Mouse (Mus musculus) liver, embryonic 14.5 days (tissue): ENCODE measurements around the gene Gfer. TPM values are rescaled to one million over a fixed set of nuclear protein-coding genes. Genes with fewer than 3 reads are reported as not detected.

ENCODE experiments used
- ATAC-seq: fragments of 200-750 bp; cut with Nextera tagmentation; 2 replicates; pipeline ENCODE4 v1.8.0; 2017; ENCODE audit warnings: moderate number of reproducible peaks, mild to moderate bottlenecking, moderate library complexity; ENCODE audit not compliant: insufficient read depth
- DNase-seq, 3 experiments: peaks; one replicate each; pipeline ENCODE4 v3.0.0-alpha.2; 2012 to 2013; ENCODE audit warnings: low read depth in 3 of 3, low spot score in 3 of 3
- H3K27ac ChIP-seq: fragments of 300-500 bp; sonication (generic); 2 replicates; pipeline ENCODE4 v1.5.1; 2014; ENCODE audit warnings: moderate library complexity, mild to moderate bottlenecking, control low read depth, inconsistent platforms
- H3K27me3 ChIP-seq: fragments of 300-500 bp; sonication (generic); 2 replicates; pipeline ENCODE4 v1.6.1; 2014; ENCODE audit warnings: mild to moderate bottlenecking, low read length, moderate library complexity; ENCODE audit not compliant: control insufficient read depth, insufficient read depth
- H3K36me3 ChIP-seq: fragments of 300-500 bp; sonication (generic); replicated peaks from 2 replicates; pipeline ENCODE4 v1.6.1; 2014; ENCODE audit warnings: low read depth; ENCODE audit not compliant: control insufficient read depth, insufficient read depth
- H3K4me1 ChIP-seq, 2 experiments: fragments of 200-500 bp in 1 of 2; fragments of 300-500 bp in 1 of 2; sonication (generic) in 1 of 2; replicated peaks; 2 replicates each; pipeline ENCODE4 v1.6.1; 2012 to 2014; ENCODE audit warnings: antibody characterized with exemption in 1 of 2, inconsistent platforms in 1 of 2, low read length in 1 of 2; ENCODE audit not compliant: control insufficient read depth in 2 of 2, insufficient read depth in 2 of 2
- H3K4me2 ChIP-seq: fragments of 300-500 bp; sonication (generic); 2 replicates; pipeline ENCODE4 v1.6.1; 2014; ENCODE audit warnings: low read depth, mild to moderate bottlenecking, control low read depth, moderate library complexity
- H3K4me3 ChIP-seq, 2 experiments: fragments of 200-500 bp in 1 of 2; fragments of 300-500 bp in 1 of 2; sonication (generic) in 1 of 2; 2 replicates each; pipeline ENCODE4 v1.5.1; 2012 to 2014; ENCODE audit warnings: low read depth in 2 of 2, low read length in 2 of 2, mild to moderate bottlenecking in 2 of 2, control low read depth in 1 of 2, inconsistent platforms in 1 of 2, moderate library complexity in 1 of 2; ENCODE audit not compliant: insufficient read depth in 1 of 2
- H3K9ac ChIP-seq: fragments of 300-500 bp; sonication (generic); replicated peaks from 2 replicates; pipeline ENCODE4 v1.6.1; 2014; ENCODE audit warnings: mild to moderate bottlenecking, control low read depth, moderate library complexity
- H3K9me3 ChIP-seq: fragments of 300-500 bp; sonication (generic); 2 replicates; pipeline ENCODE4 v1.6.1; 2016; ENCODE audit warnings: low read length, mixed read lengths; ENCODE audit not compliant: control insufficient read depth
- CTCF ChIP-seq: IDR thresholded peaks from 2 replicates; pipeline ENCODE4 v1.5.1; 2016; ENCODE audit warnings: antibody characterized with exemption, low read depth, control low read depth
- EP300 ChIP-seq: IDR thresholded peaks from 2 replicates; pipeline ENCODE4 v1.6.1; 2016; ENCODE audit warnings: antibody characterized with exemption, low read depth
- whole genome bisulfite sequencing: fragments of 180-500 bp; shearing (Covaris S2); extraction: QIAGEN DNeasy Blood & Tissue Kit; methylation state at CpG from one replicate; pipeline ENCODE4 v1.1.7; 2014; ENCODE audit not compliant: insufficient replicate concordance; 5-methylcytosine and 5-hydroxymethylcytosine counted together
- polyA plus RNA-seq, 2 experiments: library from polyadenylated mRNA; depleted of rRNA in 1 of 2; stranded (reverse) in 1 of 2; unstranded in 1 of 2; fragments of >200 nt; fragmentation: Nextera tagmentation in 1 of 2; extraction: Ambion mirVana in 1 of 2; gene quantifications; 2 replicates each; pipeline versions ENCODE4 v1.2.1 to v1.2.3; 2012 to 2014

The Gfer gene
- polyA plus RNA-seq (2012; rRNA removed) (13.9 and 19.5 TPM in 2 replicates), polyA plus RNA-seq (2014; fragmentation: Nextera tagmentation; extraction: Ambion mirVana) (30.2 and 32.3 TPM in 2 replicates)

DNA sequence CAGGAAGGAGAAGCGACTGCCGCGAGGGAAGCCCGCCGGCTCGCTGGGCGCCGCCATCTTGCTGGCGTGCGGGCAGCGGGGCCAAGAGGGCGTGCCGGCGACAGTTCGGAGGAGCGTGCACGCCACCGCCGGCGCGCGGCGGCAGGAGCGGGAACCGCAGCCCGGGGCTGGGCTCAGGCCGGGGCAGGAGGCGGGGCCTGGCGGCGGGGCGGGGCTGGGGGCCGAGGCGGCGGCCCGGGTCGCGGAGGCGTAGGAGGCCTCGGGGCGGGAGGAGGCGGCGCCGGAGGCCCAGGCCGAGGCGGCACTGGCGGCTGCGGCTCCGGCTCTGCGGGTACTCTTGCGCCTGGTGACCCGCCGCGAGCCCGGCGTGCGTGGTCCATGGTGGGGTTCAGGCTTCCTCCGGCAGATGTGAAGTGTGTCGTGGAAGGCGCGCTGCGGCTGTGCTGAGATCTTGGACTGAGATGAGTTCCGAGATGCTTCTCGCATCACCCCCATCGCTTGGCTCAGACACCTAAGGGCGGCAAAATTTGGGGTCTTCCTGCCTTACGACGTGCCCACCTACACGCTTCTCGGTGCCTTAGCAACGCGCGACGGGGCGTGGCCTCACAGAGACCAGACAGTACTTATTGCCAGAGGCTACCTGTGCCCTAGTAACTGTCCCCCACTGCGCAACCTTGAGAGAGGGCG is at the start of gene Gfer, which contains the start of gene Noxo1:
Gene Gfer (minus strand): TSS at position 146 of the 687 bp plus-strand sequence.
Gene Noxo1 (plus strand): TSS at position 224 of the 687 bp plus-strand sequence.
- Histone ChIP-seq H3K4me1 (peaks cover 6 to 8% of the 10 kb centered on the region in 2 experiments), H3K27ac (peak within 1 kb of the TSS; percentile 67), H3K4me3 (peak within 1 kb of the TSS; percentile 83 to 96), H3K27me3 (peaks cover under 1% of the 10 kb centered on the region), H3K9ac (peak within 1 kb of the TSS; percentile 80), H3K4me2 (peak within 1 kb of the TSS; percentile 80), H3K36me3 (peaks cover 3% of the 10 kb centered on the region), H3K9me3 (no peaks in the 10 kb centered on the region)
- DNase-seq, result peak; percentile 71 to 76 (median 75)
- TF ChIP-seq EP300 (no peak), CTCF (peak; percentile 14; the same call in 1 of the 2 replicates)
- under 1% methylated on average over 76 of the region's 76 CpGs for WGBS
- peak; percentile 94 for ATAC-seq

DNA sequence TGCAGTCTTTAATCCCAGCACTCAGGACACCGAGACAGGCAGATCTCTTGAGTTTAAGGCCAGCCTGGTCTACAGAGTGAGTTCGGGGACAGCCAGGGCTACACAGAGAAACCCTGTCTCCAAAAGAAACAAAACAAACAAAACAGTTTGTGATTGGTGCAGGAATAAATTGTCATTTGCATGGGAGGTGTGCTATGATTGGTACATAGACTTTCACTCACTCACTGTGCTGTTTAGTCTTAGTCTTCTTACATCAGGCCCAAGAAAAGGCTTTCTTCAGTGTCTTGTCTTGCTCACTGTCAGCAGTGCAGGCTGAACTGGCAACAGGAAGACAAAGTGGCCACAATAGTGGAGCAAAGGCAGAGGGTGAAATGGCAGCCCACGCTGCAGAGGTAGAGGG is 48.4 kb upstream of the Gfer start:
- 65% methylated on average over 3 of the region's 3 CpGs for WGBS
- no peak for TF ChIP-seq EP300
- TF ChIP-seq CTCF, result no peak
- Histone ChIP-seq H3K27me3 (no peaks in the 10 kb centered on the region; the same call in 1 of the 2 replicates), H3K36me3 (no peaks in the 10 kb centered on the region; the same call in 1 of the 2 replicates), H3K4me1 (0 out of 4 replicates have a peak, but pooled peaks cover 0 to 3% of the 10 kb centered on the region in 2 experiments), H3K27ac (no peak overlapping the region), H3K9ac (no peak overlapping the region), H3K4me3 (no peak overlapping the region), H3K9me3 (no peaks in the 10 kb centered on the region), H3K4me2 (no peak overlapping the region)
- DNase-seq (no peak), ATAC-seq (no peak)

- WGBS, result 65% methylated on average over 5 of the region's 5 CpGs
- DNase-seq (no peak), ATAC-seq (no peak)
- H3K4me2 ChIP-seq, result no peak overlapping the region
- no peaks in the 10 kb centered on the region; the same call in 1 of the 2 replicates for H3K36me3 ChIP-seq
- no peak overlapping the region for H3K9ac ChIP-seq
- 0 out of 4 replicates have a peak, but pooled peaks cover 0 to 3% of the 10 kb centered on the region in 2 experiments for H3K4me1 ChIP-seq
- TF ChIP-seq EP300 (no peak), CTCF (no peak)
- no peaks in the 10 kb centered on the region for H3K9me3 ChIP-seq
- H3K27ac ChIP-seq, result no peak overlapping the region
- H3K27me3 ChIP-seq, result no peaks in the 10 kb centered on the region; the same call in 1 of the 2 replicates
- H3K4me3 ChIP-seq, result no peak overlapping the region
These were observed 47.9 kb upstream of the Gfer start for GRCm38 (mm10) chr17:24743896-24744295.

- no peak for DNase-seq
- H3K4me2 ChIP-seq, result no peak overlapping the region
- no peak overlapping the region for H3K27ac ChIP-seq
- H3K4me3 ChIP-seq, result no peak overlapping the region
- no peak for ATAC-seq
- H3K27me3 ChIP-seq, result no peaks in the 10 kb centered on the region; the same call in 1 of the 2 replicates
- H3K4me1 ChIP-seq, result peaks cover 9 to 13% of the 10 kb centered on the region in 2 experiments
- no peaks in the 10 kb centered on the region; the same call in 1 of the 2 replicates for H3K36me3 ChIP-seq
- H3K9me3 ChIP-seq, result no peaks in the 10 kb centered on the region
- no peak overlapping the region for H3K9ac ChIP-seq
- TF ChIP-seq EP300 (no peak), CTCF (no peak)
- WGBS, result 60% methylated on average over 8 of the region's 8 CpGs
These were observed 46.4 kb upstream of the Gfer start for GRCm38 (mm10) chr17:24742307-24742706.

DNA sequence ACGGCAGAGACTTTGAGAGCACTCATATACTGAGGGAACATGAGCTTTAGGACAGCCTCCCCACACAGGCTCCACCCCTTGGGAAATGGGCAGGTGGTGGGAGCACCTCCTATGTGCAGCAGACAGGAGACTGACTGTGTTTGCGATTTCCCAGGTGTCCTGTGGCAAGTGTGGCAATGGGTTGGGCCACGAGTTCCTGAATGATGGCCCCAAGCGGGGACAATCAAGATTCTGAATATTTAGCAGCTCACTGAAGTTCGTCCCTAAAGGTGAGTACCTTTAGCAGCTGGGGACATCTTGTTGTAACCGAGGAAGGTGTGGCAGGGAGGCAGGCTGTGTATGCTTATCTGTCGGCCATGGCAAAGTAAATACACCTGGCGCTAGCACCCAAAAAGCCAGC is 44.0 kb upstream of the Gfer start:
- ATAC-seq, result no peak
- Histone ChIP-seq H3K9me3 (no peaks in the 10 kb centered on the region), H3K27ac (no peak overlapping the region), H3K4me1 (peaks cover 17 to 23% of the 10 kb centered on the region in 2 experiments), H3K27me3 (no peaks in the 10 kb centered on the region), H3K4me2 (no peak overlapping the region), H3K4me3 (no peak overlapping the region), H3K36me3 (no peaks in the 10 kb centered on the region; the same call in 1 of the 2 replicates), H3K9ac (no peak overlapping the region)
- TF ChIP-seq EP300, result no peak
- no peak for TF ChIP-seq CTCF
- 74% methylated on average over 8 of the region's 8 CpGs for WGBS
- no peak for DNase-seq
